Mouse (Mus musculus): ENCODE measurements at regions not wholly inside any gene's neighbourhood (a gene's known extent, or its start where the extent isn't known, plus 50 kb on each side); places are given as distances from the start of the nearest gene placed in this dataset.

DNA sequence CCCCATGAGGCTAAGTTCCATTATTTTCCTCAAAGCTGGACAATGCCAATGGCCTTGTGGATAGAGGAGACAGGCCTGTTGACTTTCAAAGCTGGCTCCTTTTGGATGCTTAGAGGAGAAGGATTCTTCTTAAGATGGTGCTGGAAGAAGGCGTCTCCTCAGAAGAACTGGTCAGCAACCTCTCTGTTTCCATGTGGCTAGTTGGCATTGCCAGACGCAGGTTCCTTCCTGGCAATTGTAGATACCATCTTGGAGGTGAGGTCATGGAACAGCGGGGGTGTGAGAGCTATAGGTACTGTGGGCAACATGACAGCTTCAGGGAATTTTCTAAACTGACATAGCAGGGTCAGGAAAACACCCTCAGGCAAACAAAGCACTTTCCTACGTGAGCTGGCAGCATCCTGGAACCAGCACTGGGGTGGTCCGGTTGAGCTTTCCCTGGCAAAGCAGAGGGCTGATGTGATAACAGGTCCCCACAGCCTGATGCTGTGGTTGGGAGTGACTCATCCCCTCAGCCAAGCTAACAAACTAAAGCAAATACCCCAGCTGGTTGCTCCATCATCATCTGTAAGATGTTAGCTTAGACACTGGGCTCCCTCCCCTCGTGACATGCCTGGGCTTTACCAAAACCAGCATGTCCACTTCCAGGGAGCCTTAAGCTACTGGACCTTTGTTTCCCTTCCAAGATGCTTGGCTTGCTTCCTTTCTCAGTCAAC is 348.5 kb downstream of the Gm49356 start:
- Histone ChIP-seq H3K4me3 (ENCODE audit: low read depth, low read length) (no peak overlapping the region), H3K9me3 (ENCODE audit: control insufficient read depth, low read length) (no peaks in the 10 kb centered on the region)
- ATAC-seq (ENCODE audit: low FRiP score), result no peak

GRCm38 (mm10) chr15:59241752-59242151 is 352.7 kb downstream of the Gm49356 start:
- DNase-seq (ENCODE audit: low spot score), result no peak
- WGBS, result 91% methylated on average over 7 of the region's 7 CpGs

More for the DNA sequence above, 348.5 kb downstream of the Gm49356 start:
- H3K4me1 ChIP-seq (replicated peaks; ENCODE audit: control insufficient read depth, insufficient read depth, low read length), result no peaks in the 10 kb centered on the region
- no peak for DNase-seq (ENCODE audit: low spot score)
- no peaks in the 10 kb centered on the region for H3K36me3 ChIP-seq (ENCODE audit: control insufficient read depth, insufficient read depth, low read length)
- H3K4me2 ChIP-seq (replicated peaks; ENCODE audit: low read depth, low read length), result no peak overlapping the region
- WGBS, result 79% methylated on average over 6 of the region's 6 CpGs
- no peaks in the 10 kb centered on the region for H3K27me3 ChIP-seq (ENCODE audit: control insufficient read depth, insufficient read depth, low read length)
- no peak overlapping the region for H3K9ac ChIP-seq (ENCODE audit: low read depth, low read length)
- no peak overlapping the region for H3K27ac ChIP-seq (ENCODE audit: low read depth, low read length)

DNA sequence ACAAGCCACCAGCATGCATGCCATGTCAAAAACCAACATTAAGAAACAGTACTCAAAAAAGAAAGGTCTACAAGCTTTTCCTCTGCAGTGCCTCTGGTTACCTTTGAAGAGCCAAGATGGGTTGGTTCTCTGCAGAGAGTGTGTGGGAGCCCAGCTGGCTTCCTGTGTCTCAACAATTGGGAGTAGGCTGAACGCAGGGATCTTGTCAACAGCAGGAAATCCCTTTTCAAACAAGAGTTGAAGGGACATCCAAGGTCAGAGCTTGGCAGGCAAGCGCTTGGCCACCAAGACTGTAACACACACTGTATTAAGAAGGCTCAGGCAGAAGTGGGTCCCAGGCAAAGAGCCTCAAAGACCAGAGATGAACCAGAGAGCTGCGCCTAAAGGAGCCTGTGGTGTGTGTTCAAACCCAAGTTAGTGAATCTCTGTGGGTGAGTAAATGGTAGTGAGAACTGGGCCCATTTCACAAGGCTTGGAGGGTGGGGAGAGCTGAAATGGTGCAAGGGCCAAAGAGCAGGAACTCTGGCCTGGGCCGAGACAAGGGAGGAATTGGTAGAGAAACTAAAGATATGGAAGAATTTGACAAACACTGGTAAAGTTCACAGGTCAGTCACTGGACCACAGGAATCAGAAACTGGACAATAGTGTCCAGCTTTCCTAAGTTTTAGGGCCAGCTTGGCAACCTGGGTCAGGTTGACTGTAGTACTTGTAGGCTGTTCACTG is 357.0 kb downstream of the Gm49356 start:
- H3K9me3 ChIP-seq (ENCODE audit: control insufficient read depth, low read length), result no peaks in the 10 kb centered on the region
- no peak overlapping the region for H3K9ac ChIP-seq (ENCODE audit: low read depth, low read length)
- H3K27ac ChIP-seq (ENCODE audit: low read depth, low read length), result no peak overlapping the region
- no peak for DNase-seq (ENCODE audit: low spot score)
- no peak overlapping the region for H3K4me3 ChIP-seq (ENCODE audit: low read depth, low read length)
- H3K4me2 ChIP-seq (replicated peaks; ENCODE audit: low read depth, low read length), result no peak overlapping the region
- H3K27me3 ChIP-seq (ENCODE audit: control insufficient read depth, insufficient read depth, low read length), result no peaks in the 10 kb centered on the region
- WGBS, result 74% methylated on average over 4 of the region's 4 CpGs
- no peaks in the 10 kb centered on the region for H3K4me1 ChIP-seq (replicated peaks; ENCODE audit: control insufficient read depth, insufficient read depth, low read length)
- no peak for ATAC-seq (ENCODE audit: low FRiP score)
- no peaks in the 10 kb centered on the region for H3K36me3 ChIP-seq (ENCODE audit: control insufficient read depth, insufficient read depth, low read length)

More at GRCm38 (mm10) chr15:59241752-59242151, 352.7 kb downstream of the Gm49356 start:
- H3K9me3 ChIP-seq (ENCODE audit: control insufficient read depth, low read length), result no peaks in the 10 kb centered on the region
- H3K27me3 ChIP-seq (ENCODE audit: control insufficient read depth, insufficient read depth, low read length), result no peaks in the 10 kb centered on the region
- H3K36me3 ChIP-seq (ENCODE audit: control insufficient read depth, insufficient read depth, low read length), result no peaks in the 10 kb centered on the region
- H3K27ac ChIP-seq (ENCODE audit: low read depth, low read length), result no peak overlapping the region
- ATAC-seq (ENCODE audit: low FRiP score), result no peak
- no peak overlapping the region for H3K4me2 ChIP-seq (replicated peaks; ENCODE audit: low read depth, low read length)
- no peaks in the 10 kb centered on the region for H3K4me1 ChIP-seq (replicated peaks; ENCODE audit: control insufficient read depth, insufficient read depth, low read length)
- H3K9ac ChIP-seq (ENCODE audit: low read depth, low read length), result no peak overlapping the region
- H3K4me3 ChIP-seq (ENCODE audit: low read depth, low read length), result no peak overlapping the region

GRCm38 (mm10) chr15:59248477-59249260 is 359.6 kb downstream of the Gm49356 start:
- Histone ChIP-seq H3K27ac (ENCODE audit: low read depth, low read length) (no peak overlapping the region), H3K9ac (ENCODE audit: low read depth, low read length) (no peak overlapping the region), H3K27me3 (ENCODE audit: control insufficient read depth, insufficient read depth, low read length) (no peaks in the 10 kb centered on the region), H3K4me2 (replicated peaks; ENCODE audit: low read depth, low read length) (no peak overlapping the region), H3K9me3 (ENCODE audit: control insufficient read depth, low read length) (no peaks in the 10 kb centered on the region), H3K36me3 (ENCODE audit: control insufficient read depth, insufficient read depth, low read length) (no peaks in the 10 kb centered on the region), H3K4me3 (ENCODE audit: low read depth, low read length) (no peak overlapping the region), H3K4me1 (replicated peaks; ENCODE audit: control insufficient read depth, insufficient read depth, low read length) (no peaks in the 10 kb centered on the region)
- 75% methylated on average over 9 of the region's 12 CpGs for whole genome bisulfite sequencing
- ATAC-seq (ENCODE audit: low FRiP score) (no peak), DNase-seq (ENCODE audit: low spot score) (no peak)

DNA sequence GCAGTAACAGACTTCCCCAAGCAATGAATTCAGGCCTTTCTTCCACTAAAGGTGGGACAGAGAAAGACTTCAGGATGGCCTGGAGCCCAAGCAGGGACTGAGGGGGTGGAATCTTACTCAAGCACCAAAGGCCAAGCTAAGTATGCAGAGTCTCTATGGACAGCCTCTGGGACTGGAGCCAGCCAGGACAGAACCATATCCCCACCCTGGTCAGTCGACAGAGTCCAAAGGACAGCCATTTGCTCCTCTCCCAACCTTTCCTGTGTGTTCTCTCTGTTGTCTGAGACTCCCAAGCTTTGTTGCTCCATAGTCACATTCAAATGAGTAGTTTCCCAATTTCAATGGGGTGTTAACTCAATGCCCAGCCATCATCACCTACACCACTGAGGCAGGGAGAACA is 372.3 kb downstream of the Gm49356 start:
- Histone ChIP-seq H3K9me3 (ENCODE audit: control insufficient read depth, low read length) (no peaks in the 10 kb centered on the region), H3K27ac (ENCODE audit: low read depth, low read length) (no peak overlapping the region), H3K4me1 (replicated peaks; ENCODE audit: control insufficient read depth, insufficient read depth, low read length) (no peaks in the 10 kb centered on the region), H3K27me3 (ENCODE audit: control insufficient read depth, insufficient read depth, low read length) (no peaks in the 10 kb centered on the region), H3K36me3 (ENCODE audit: control insufficient read depth, insufficient read depth, low read length) (no peaks in the 10 kb centered on the region), H3K9ac (ENCODE audit: low read depth, low read length) (no peak overlapping the region), H3K4me3 (ENCODE audit: low read depth, low read length) (no peak overlapping the region), H3K4me2 (replicated peaks; ENCODE audit: low read depth, low read length) (no peak overlapping the region)
- 84% methylated on average over 1 of the region's 1 CpGs for WGBS
- DNase-seq (ENCODE audit: low spot score) (no peak), ATAC-seq (ENCODE audit: low FRiP score) (no peak)

DNA sequence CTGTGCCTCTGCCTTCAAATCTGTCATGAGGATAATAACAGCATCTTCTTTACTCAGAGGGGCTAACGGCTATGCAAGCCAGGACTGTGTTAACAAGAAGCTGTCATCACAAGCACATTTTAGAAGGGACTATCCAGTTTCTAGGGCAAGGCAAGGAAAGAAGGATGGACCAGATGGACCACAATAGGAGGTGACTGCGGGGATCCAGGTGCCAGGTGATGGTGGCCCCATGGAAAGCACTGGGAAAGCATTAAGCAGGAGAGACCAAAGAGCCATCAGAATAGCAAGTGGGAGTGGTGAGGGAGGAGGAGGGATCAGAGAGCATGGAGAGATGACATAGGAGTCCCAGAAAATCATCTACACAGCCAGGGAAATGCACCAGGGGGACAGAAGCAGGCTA is 373.3 kb downstream of the Gm49356 start:
- WGBS, result 89% methylated on average over 2 of the region's 2 CpGs
- no peaks in the 10 kb centered on the region for H3K27me3 ChIP-seq (ENCODE audit: control insufficient read depth, insufficient read depth, low read length)

DNA sequence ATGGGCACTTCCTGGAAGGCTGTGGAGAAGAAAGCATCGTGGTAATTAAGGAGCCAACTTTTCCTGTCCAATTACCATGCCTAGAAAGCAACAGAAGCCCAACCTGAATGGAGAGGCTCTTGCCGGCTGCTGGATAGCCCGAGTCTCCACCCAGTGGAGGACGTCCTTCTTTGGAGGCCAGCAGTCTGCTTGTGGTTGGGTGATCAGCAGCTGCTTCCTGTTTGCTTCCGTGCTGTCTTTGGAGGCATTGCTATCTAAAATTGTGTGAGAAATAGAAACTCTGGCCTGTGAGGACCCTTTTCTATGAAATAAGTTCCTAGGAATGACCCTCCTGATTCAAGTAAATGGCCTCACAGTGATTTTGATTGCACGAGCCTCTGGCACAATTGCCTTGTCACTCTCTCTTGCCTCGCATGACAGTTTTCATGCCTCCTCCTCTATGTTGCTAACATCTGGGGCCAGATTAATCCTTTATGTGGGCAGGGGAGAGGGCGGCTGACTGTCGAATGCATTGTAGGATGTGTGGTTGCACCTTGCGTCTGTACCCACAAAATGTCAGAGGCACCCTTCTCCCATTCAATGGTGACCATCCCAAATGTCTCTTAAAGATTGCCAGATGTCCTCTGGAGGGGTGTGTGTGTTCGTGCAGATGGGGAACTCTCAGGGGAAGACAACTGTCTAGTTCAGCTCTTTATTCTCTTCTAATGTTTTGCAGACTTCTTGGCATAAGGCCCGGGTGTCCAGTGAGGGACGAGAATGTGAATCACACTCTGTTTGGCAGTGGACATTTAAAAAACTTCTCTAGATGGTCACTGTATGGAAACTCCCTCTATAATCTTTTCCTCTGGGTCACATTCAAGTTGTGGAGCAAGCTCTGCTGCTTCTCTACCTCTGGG is 374.6 kb downstream of the Gm49356 start:
- Histone ChIP-seq H3K9ac (ENCODE audit: low read depth, low read length) (no peak overlapping the region), H3K27me3 (ENCODE audit: control insufficient read depth, insufficient read depth, low read length) (no peaks in the 10 kb centered on the region), H3K36me3 (ENCODE audit: control insufficient read depth, insufficient read depth, low read length) (no peaks in the 10 kb centered on the region), H3K4me2 (replicated peaks; ENCODE audit: low read depth, low read length) (no peak overlapping the region), H3K27ac (ENCODE audit: low read depth, low read length) (no peak overlapping the region), H3K4me1 (replicated peaks; ENCODE audit: control insufficient read depth, insufficient read depth, low read length) (no peaks in the 10 kb centered on the region), H3K4me3 (ENCODE audit: low read depth, low read length) (no peak overlapping the region), H3K9me3 (ENCODE audit: control insufficient read depth, low read length) (no peaks in the 10 kb centered on the region)
- 77% methylated on average over 13 of the region's 13 CpGs for WGBS
- ATAC-seq (ENCODE audit: low FRiP score) (no peak), DNase-seq (ENCODE audit: low spot score) (no peak)

More for the DNA sequence above, 373.3 kb downstream of the Gm49356 start:
- no peak overlapping the region for H3K9ac ChIP-seq (ENCODE audit: low read depth, low read length)
- ATAC-seq (ENCODE audit: low FRiP score) (no peak), DNase-seq (ENCODE audit: low spot score) (no peak)
- no peak overlapping the region for H3K4me2 ChIP-seq (replicated peaks; ENCODE audit: low read depth, low read length)
- H3K9me3 ChIP-seq (ENCODE audit: control insufficient read depth, low read length), result no peaks in the 10 kb centered on the region
- H3K4me3 ChIP-seq (ENCODE audit: low read depth, low read length), result no peak overlapping the region
- H3K27ac ChIP-seq (ENCODE audit: low read depth, low read length), result no peak overlapping the region
- no peaks in the 10 kb centered on the region for H3K4me1 ChIP-seq (replicated peaks; ENCODE audit: control insufficient read depth, insufficient read depth, low read length)
- H3K36me3 ChIP-seq (ENCODE audit: control insufficient read depth, insufficient read depth, low read length), result no peaks in the 10 kb centered on the region

All from hindbrain, embryonic 11.5 days (tissue).